Mouse (Mus musculus) cerebellum, adult 2 months (tissue): ENCODE measurements around the gene Phkb.

Experiments
- CTCF ChIP-seq: fragments of 200-500 bp; IDR thresholded peaks from 2 replicates; pipeline ENCODE4 v1.5.1; 2011; ENCODE audit warnings: low read depth, mild to moderate bottlenecking, control low read depth, low read length, moderate library complexity, borderline replicate concordance; ENCODE audit not compliant: insufficient read depth
- POLR2A ChIP-seq: fragments of 200-500 bp; IDR thresholded peaks from 2 replicates; pipeline ENCODE4 v1.6.1; 2011; ENCODE audit warnings: low read length, control low read depth, borderline replicate concordance; ENCODE audit not compliant: insufficient read depth

DNA sequence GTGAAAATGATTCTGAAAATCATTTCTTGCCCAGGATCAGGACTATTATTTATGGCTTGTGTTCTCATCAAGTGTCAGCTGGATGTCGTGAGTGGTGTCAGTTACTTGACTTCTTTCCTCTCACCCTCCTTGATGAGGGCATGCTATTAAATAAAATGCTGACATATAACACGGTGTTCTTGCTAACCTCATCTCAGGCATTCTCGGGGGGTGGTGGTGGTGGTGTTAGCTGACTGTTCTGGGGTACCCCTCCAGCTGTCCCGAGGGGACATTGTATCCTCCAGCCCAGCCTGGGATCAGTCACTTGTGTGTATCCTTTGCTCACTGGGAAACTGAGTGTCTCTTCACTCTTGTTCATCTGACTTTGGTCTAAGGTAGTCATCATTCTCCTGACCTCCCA, 194.6 kb downstream of the Phkb start:
- TF ChIP-seq CTCF (no peak), POLR2A (no peak)
